Mouse (Mus musculus): Measurements from ENCODE around the gene Dennd2d.

The Dennd2d gene

GRCm38 (mm10) chr3:106496045-106496721 lies 14.0 kb downstream of the Dennd2d start:
- DNase-seq (ENCODE audit: low read depth) = peak; percentile 32

- peak; percentile 48 for DNase-seq (ENCODE audit: low read depth)
Observed at GRCm38 (mm10) chr3:106496996-106497395, 14.8 kb downstream of the Dennd2d start.

GRCm38 (mm10) chr3:106500510-106500909 lies 18.3 kb downstream of the Dennd2d start:
- DNase-seq (ENCODE audit: low read depth) = no peak

- DNase-seq (ENCODE audit: low read depth) = no peak
Observed at GRCm38 (mm10) chr3:106502892-106503291, 20.7 kb downstream of the Dennd2d start.

GRCm38 (mm10) chr3:106510669-106511068 lies 28.5 kb downstream of the Dennd2d start:
- no peak for DNase-seq (ENCODE audit: low read depth)

GRCm38 (mm10) chr3:106515016-106515415 lies 32.8 kb downstream of the Dennd2d start:
- DNase-seq (ENCODE audit: low read depth) = no peak

GRCm38 (mm10) chr3:106522730-106523129 lies 40.5 kb downstream of the Dennd2d start:
- DNase-seq (ENCODE audit: low read depth) = peak; percentile 18

GRCm38 (mm10) chr3:106526411-106526810 lies 44.2 kb downstream of the Dennd2d start:
- no peak for DNase-seq (ENCODE audit: low read depth)

- DNase-seq (ENCODE audit: low read depth) = no peak
Observed at GRCm38 (mm10) chr3:106528032-106528431, 45.8 kb downstream of the Dennd2d start.

- no peak for DNase-seq (ENCODE audit: low read depth)
Observed at GRCm38 (mm10) chr3:106533277-106533676, 51.1 kb downstream of the Dennd2d start.

GRCm38 (mm10) chr3:106544721-106545316 lies 62.6 kb downstream of the Dennd2d start:
- peak; percentile 63 for DNase-seq (ENCODE audit: low read depth)

GRCm38 (mm10) chr3:106547171-106547923 lies 65.1 kb downstream of the Dennd2d start, which contains the start of the genes Dram2 and Cept1:
Gene Dram2 (plus strand): TSS chr3:106547798.
Gene Cept1 (minus strand): TSS chr3:106547802.
- peak; percentile 95 for DNase-seq (ENCODE audit: low read depth)

- no peak for DNase-seq (ENCODE audit: low read depth)
Observed at GRCm38 (mm10) chr3:106547924-106548539, 65.8 kb downstream of the Dennd2d start.

- no peak for DNase-seq (ENCODE audit: low read depth)
Observed at GRCm38 (mm10) chr3:106548971-106549370, 66.8 kb downstream of the Dennd2d start.
